Mouse (Mus musculus): ENCODE data around the gene Ahrr.

The Ahrr gene

GRCm38 (mm10) chr13:74237574-74237973 is 54.6 kb downstream of the Ahrr start:
- DNase-seq (ENCODE audit: low read depth): no peak

GRCm38 (mm10) chr13:74220659-74221058 is 71.5 kb downstream of the Ahrr start:
- no peak for DNase-seq (ENCODE audit: low read depth)

- DNase-seq (ENCODE audit: low read depth): no peak
Observed at GRCm38 (mm10) chr13:74218441-74218840, 73.7 kb downstream of the Ahrr start.

GRCm38 (mm10) chr13:74208986-74209345 is 83.2 kb downstream of the Ahrr start:
- no peak for DNase-seq (ENCODE audit: low read depth)

- peak; percentile 65 for DNase-seq (ENCODE audit: low read depth)
Observed at GRCm38 (mm10) chr13:74208317-74208985, 83.7 kb downstream of the Ahrr start, which contains the start of gene Exoc3. Exoc3 (minus strand) TSS chr13:74208732.

- DNase-seq (ENCODE audit: low read depth): no peak
Observed at GRCm38 (mm10) chr13:74196451-74196850, 95.7 kb downstream of the Ahrr start.

- DNase-seq (ENCODE audit: low read depth): no peak
Observed at GRCm38 (mm10) chr13:74192613-74193012, 99.5 kb downstream of the Ahrr start.

GRCm38 (mm10) chr13:74183011-74183695 is 109.0 kb downstream of the Ahrr start:
- DNase-seq (ENCODE audit: low read depth): no peak

- no peak for DNase-seq (ENCODE audit: low read depth)
Observed at GRCm38 (mm10) chr13:74172036-74172435, 120.1 kb downstream of the Ahrr start.

GRCm38 (mm10) chr13:74169446-74170164 is 122.5 kb downstream of the Ahrr start:
- no peak for DNase-seq (ENCODE audit: low read depth)

- DNase-seq (ENCODE audit: low read depth): peak; percentile 68
Observed at GRCm38 (mm10) chr13:74167492-74167891, 124.6 kb downstream of the Ahrr start.

GRCm38 (mm10) chr13:74167057-74167413 is 125.1 kb downstream of the Ahrr start:
- DNase-seq (ENCODE audit: low read depth): no peak

- DNase-seq (ENCODE audit: low read depth): peak; percentile 7
Observed at GRCm38 (mm10) chr13:74166348-74167056, 125.6 kb downstream of the Ahrr start.

All from fibroblast of lung, adult 2 months (primary cell).